Mouse (Mus musculus): Measurements from ENCODE around the gene Cul3. TPM values are rescaled to one million over a fixed set of nuclear protein-coding genes. Genes with fewer than 3 reads are reported as not detected.
A peak's percentile ranks its signal among the peaks of the same experiment; 100 is the strongest.

Gene Cul3
- polyA plus RNA-seq, 1 experiment from 2014 or later: 36.8 TPM

DNA sequence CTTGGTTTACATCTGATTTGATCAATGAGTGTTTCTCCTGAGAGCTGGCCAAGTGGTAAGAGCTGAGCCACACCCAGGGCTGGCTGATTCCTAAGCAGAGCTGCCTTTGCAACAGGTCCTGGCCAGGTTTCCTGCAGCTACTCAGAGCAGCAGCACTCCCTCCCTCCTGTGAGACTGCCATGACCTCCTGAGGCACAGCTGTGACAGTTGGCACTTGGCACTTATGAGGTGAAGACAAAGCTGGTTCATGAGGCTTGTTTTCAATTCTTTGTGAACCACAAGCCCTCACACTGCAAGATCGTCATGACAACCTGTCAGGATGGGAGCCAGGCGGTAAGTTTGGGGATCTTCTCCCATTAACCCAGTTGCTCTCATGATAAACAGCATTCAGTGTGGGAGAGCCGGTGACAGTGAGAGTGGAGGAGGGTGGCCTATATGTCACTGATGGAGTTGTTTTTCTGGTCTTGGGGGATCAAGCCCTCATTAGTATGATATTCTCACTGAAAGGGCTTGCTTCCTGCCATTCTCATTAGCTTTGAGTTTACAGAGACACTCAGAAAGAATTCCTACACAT, 115.4 kb downstream of the Cul3 start:
- no peak for ATAC-seq (ENCODE audit: insufficient read depth, low FRiP score, low read depth)
- no peak overlapping the region for H3K27ac ChIP-seq
- no peak overlapping the region for H3K4me2 ChIP-seq
- no peak overlapping the region for H3K4me3 ChIP-seq (replicated peaks)
- no peak overlapping the region for H3K9ac ChIP-seq
- no peaks in the 10 kb centered on the region for H3K9me3 ChIP-seq
- H3K36me3 ChIP-seq: no peaks in the 10 kb centered on the region
- H3K27me3 ChIP-seq (replicated peaks): no peaks in the 10 kb centered on the region
- H3K4me1 ChIP-seq: no peaks in the 10 kb centered on the region
- WGBS: 22% methylated on average over 3 of the region's 3 CpGs

DNA sequence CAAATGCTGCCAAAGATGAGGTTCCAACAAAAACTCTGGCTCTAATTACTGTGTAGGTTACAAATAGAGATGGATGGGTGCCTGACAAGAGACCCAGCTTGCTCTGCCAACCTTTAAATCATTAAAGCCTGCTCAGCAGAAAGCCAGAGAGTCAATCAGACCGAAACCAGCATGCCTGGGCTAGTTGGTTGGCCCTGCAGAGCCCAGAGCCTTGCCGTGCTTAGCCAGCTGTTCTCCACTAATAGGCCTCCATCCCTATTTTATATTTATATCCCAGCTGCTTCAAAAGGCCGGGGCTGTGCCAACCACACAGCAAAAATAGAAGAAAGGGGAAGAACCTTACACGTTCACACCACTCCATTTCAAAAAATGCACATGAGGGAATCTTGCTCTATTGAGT, 119.1 kb downstream of the Cul3 start:
- no peak overlapping the region for H3K4me2 ChIP-seq
- H3K36me3 ChIP-seq: no peaks in the 10 kb centered on the region
- H3K27ac ChIP-seq: no peak overlapping the region
- no peak overlapping the region for H3K9ac ChIP-seq
- no peaks in the 10 kb centered on the region for H3K4me1 ChIP-seq
- ATAC-seq (ENCODE audit: insufficient read depth, low FRiP score, low read depth): no peak
- H3K4me3 ChIP-seq (replicated peaks): no peak overlapping the region
- 58% methylated on average over 4 of the region's 4 CpGs for WGBS
- H3K9me3 ChIP-seq: no peaks in the 10 kb centered on the region
- no peaks in the 10 kb centered on the region for H3K27me3 ChIP-seq (replicated peaks)

DNA sequence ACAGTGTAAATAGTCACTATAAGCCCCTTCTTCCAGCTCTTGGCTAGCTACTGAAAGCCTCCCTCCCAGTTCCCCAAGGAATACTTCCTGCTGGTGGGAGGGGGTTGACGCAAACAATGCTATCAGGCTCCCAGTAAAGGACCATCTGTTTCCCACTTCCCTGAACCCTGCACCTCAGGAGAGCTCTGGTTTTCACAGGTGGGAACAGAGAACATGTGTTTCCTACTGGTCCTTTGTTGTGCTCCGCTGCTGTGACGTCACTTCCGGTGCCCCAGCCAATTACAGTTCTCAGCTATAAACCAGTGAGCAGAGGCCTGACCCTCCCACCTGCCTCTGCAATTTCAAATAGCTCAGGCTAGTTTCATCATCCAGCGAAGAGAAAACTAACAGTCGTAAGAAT, 122.0 kb downstream of the Cul3 start, which contains the start of gene Fam124b:
Gene Fam124b, minus strand, starts transcription at position 206 of the 400 bp plus-strand sequence.
- Histone ChIP-seq H3K9me3 (no peaks in the 10 kb centered on the region), H3K27ac (no peak within 1 kb of the TSS), H3K4me3 (replicated peaks) (no peak within 1 kb of the TSS), H3K9ac (no peak within 1 kb of the TSS), H3K36me3 (no peaks in the 10 kb centered on the region), H3K4me1 (no peaks in the 10 kb centered on the region), H3K27me3 (replicated peaks) (no peaks in the 10 kb centered on the region), H3K4me2 (no peak within 1 kb of the TSS)
- peak; percentile 45; the same call in 1 of the 2 replicates for ATAC-seq (ENCODE audit: insufficient read depth, low FRiP score, low read depth)
- 68% methylated on average over 6 of the region's 6 CpGs for WGBS

Other genes with a start within 250 kb of the Cul3 start
- gene Fam124b, start 122.0 kb downstream of the Cul3 start, polyA plus RNA-seq (2015; fragmentation: Nextera tagmentation; extraction: Ambion mirVana): 0.62 and 0.67 TPM in 2 replicates
- gene Gm45261, start 121.0 kb upstream of the Cul3 start, polyA plus RNA-seq (2015; fragmentation: Nextera tagmentation; extraction: Ambion mirVana): not detected in 2 replicates